8 mouse cellular contexts compared by ENCODE assay signal in genomic region chr4:46138287-46139222, GRCm38 (mm10). TPM values are rescaled to one million over a fixed set of nuclear protein-coding genes. Genes with fewer than 3 reads are reported as not detected.
DNase-seq lines count a peak whose midpoint lies in the region; ATAC-seq and TF ChIP-seq lines count a peak whose summit lies in the region.

TSS of gene Ncbp1 (plus strand) at chr4:46138613.
TSS of gene Tstd2 (minus strand) at chr4:46138694.

- under 1% methylated on average over 88 of the region's 90 CpGs for WGBS in hindbrain, postnatal 0 days

- ATAC-seq in common myeloid progenitor, adult 5-6 weeks (replicated peaks; ENCODE audit: low read depth, poor library complexity, severe bottlenecking), result peak; percentile 90
- ATAC-seq in hindbrain, postnatal 0 days, result peak; percentile 93
- ATAC-seq in megakaryocyte, adult 5-6 weeks (ENCODE audit: poor library complexity, severe bottlenecking), result peak; percentile 94

- H3K4me3 ChIP-seq in gastrocnemius, adult 2 months, result peak within 1 kb of the TSS; percentile 84
- peak within 1 kb of the TSS; percentile 92 for H3K4me3 ChIP-seq in hindbrain, postnatal 0 days (ENCODE audit: low read length)
- H3K4me3 ChIP-seq in left cerebral cortex, adult 2 months, result peak within 1 kb of the TSS; percentile 90

- no peak for TF ChIP-seq CTCF in gastrocnemius, adult 2 months (IDR thresholded peaks at IDR 0.05)
- no peak for TF ChIP-seq CTCF in hindbrain, postnatal 0 days (IDR thresholded peaks at IDR 0.05; ENCODE audit: low read depth)
- TF ChIP-seq CTCF in left cerebral cortex, adult 2 months (IDR thresholded peaks at IDR 0.05), result no peak

- no peaks in the 10 kb centered on the region for H3K27me3 ChIP-seq in hindbrain, postnatal 0 days (ENCODE audit: insufficient read depth, low read length)

- H3K36me3 ChIP-seq in hindbrain, postnatal 0 days (ENCODE audit: insufficient read depth, low read length), result peaks cover 10% of the 10 kb centered on the region; the same call in 1 of the 2 replicates

- peak; percentile 97 for DNase-seq in ZHBTc4 (ENCODE audit: low read depth, low spot score)
- DNase-seq in gastrocnemius, adult 2 months, result peak; percentile 94
- DNase-seq in hindbrain, postnatal 0 days (ENCODE audit: low spot score), result peak; percentile 95
- DNase-seq in left cerebral cortex, adult 2 months (ENCODE audit: extremely low spot score in 1 of 2, low spot score in 2 of 2), result peak; percentile 89 to 91
- DNase-seq in right cerebral cortex, adult 2 months (ENCODE audit: low spot score in 2 of 2), result peak; percentile 92 to 93
- DNase-seq in urinary bladder, postnatal 14 days (ENCODE audit: low spot score), result peak; percentile 91

- intact Hi-C loops in gastrocnemius, adult 2 months (cut with DNase I), result loop anchor here (5.0 kb wide), 1 partner anchor 44 kb away; no protein-coding TSS in a partner anchor
- intact Hi-C loops in left cerebral cortex, adult 2 months (cut with DNase I), result no loop called here

- peak within 1 kb of the TSS; percentile 87 for H3K9ac ChIP-seq in hindbrain, postnatal 0 days (replicated peaks; ENCODE audit: low read length)

- H3K4me1 ChIP-seq in hindbrain, postnatal 0 days (ENCODE audit: insufficient read depth, low read length), result peaks cover 19% of the 10 kb centered on the region

- H3K4me2 ChIP-seq in hindbrain, postnatal 0 days (ENCODE audit: low read depth, low read length), result peak within 1 kb of the TSS; percentile 90

- H3K27ac ChIP-seq in gastrocnemius, adult 2 months, result peak within 1 kb of the TSS; percentile 98
- H3K27ac ChIP-seq in hindbrain, postnatal 0 days, result peak within 1 kb of the TSS; percentile 96
- H3K27ac ChIP-seq in left cerebral cortex, adult 2 months, result peak within 1 kb of the TSS; percentile 97

- no peaks in the 10 kb centered on the region for H3K9me3 ChIP-seq in hindbrain, postnatal 0 days (ENCODE audit: low read length)

RNA-seq across cellular contexts. Expression of gene Ncbp1, which starts in this region (rescaled TPM):
- total RNA-seq in common myeloid progenitor, adult 5-6 weeks (2017), result 128 and 137 TPM in 2 replicates
- 10 to 100 TPM; 13.1 to 14.9 TPM for total RNA-seq in gastrocnemius, adult 2 months (2021)
- 34.8 and 35.3 TPM in 2 replicates for total RNA-seq in hindbrain, postnatal 0 days (2014; rRNA removed)
- polyA plus RNA-seq in hindbrain, postnatal 0 days (2015; fragmentation: Nextera tagmentation; extraction: Ambion mirVana), result 44.7 and 46.2 TPM in 2 replicates
- total RNA-seq in left cerebral cortex, adult 2 months (2021), result 10 to 100 TPM; 47.4 to 49.5 TPM
- total RNA-seq in megakaryocyte, adult 5-6 weeks (2015), result 53.8 and 57.3 TPM in 2 replicates
- total RNA-seq in megakaryocyte, adult 5-6 weeks (2017), result 67.1 and 70.0 TPM in 2 replicates

RNA-seq across cellular contexts. Expression of gene Tstd2, which starts in this region (rescaled TPM):
- 24.1 and 38.2 TPM in 2 replicates for total RNA-seq in common myeloid progenitor, adult 5-6 weeks (2017)
- total RNA-seq in gastrocnemius, adult 2 months (2021), result 10 to 100 TPM in 1 of 2 experiments, 1 to 10 TPM in 1; 9.8 to 11.1 TPM
- total RNA-seq in hindbrain, postnatal 0 days (2014; rRNA removed), result 20.2 and 25.5 TPM in 2 replicates
- polyA plus RNA-seq in hindbrain, postnatal 0 days (2015; fragmentation: Nextera tagmentation; extraction: Ambion mirVana), result 18.5 and 22.4 TPM in 2 replicates
- 10 to 100 TPM; 17.8 to 18.6 TPM for total RNA-seq in left cerebral cortex, adult 2 months (2021)
- 21.5 and 22.1 TPM in 2 replicates for total RNA-seq in megakaryocyte, adult 5-6 weeks (2015)
- total RNA-seq in megakaryocyte, adult 5-6 weeks (2017), result 26.3 and 26.5 TPM in 2 replicates

Comparison
In these comparisons a context has a peak if more than half of its experiments do, and no peak if none do; other contexts are left out.
1. Peak in every context shown above with its lines: DNase-seq, ATAC-seq, H3K4me3 ChIP-seq and H3K27ac ChIP-seq.